Mouse (Mus musculus) limb, embryonic 10.5 days (tissue): ENCODE data around the gene Gm49373. TPM values are rescaled to one million over a fixed set of nuclear protein-coding genes. Genes with fewer than 3 reads are reported as not detected.

Experiments
- DNase-seq: peaks from one replicate; pipeline ENCODE4 v3.0.0-alpha.2; 2017; ENCODE audit warnings: low spot score
- H3K27ac ChIP-seq: fragments of 300-500 bp; sonication (generic); 2 replicates; pipeline ENCODE4 v1.5.1; 2016; ENCODE audit warnings: mild to moderate bottlenecking
- H3K27me3 ChIP-seq: fragments of 300-500 bp; sonication (generic); 2 replicates; pipeline ENCODE4 v1.6.1; 2016; ENCODE audit warnings: low read depth, mild to moderate bottlenecking; ENCODE audit not compliant: poor library complexity, severe bottlenecking
- H3K36me3 ChIP-seq: fragments of 300-500 bp; sonication (generic); 2 replicates; pipeline ENCODE4 v1.6.1; 2016; ENCODE audit warnings: mild to moderate bottlenecking, moderate library complexity
- H3K4me1 ChIP-seq: fragments of 300-500 bp; sonication (generic); 2 replicates; pipeline ENCODE4 v1.6.1; 2016
- H3K4me3 ChIP-seq: fragments of 300-500 bp; sonication (generic); 2 replicates; pipeline ENCODE4 v1.5.1; 2016; ENCODE audit warnings: mild to moderate bottlenecking, moderate library complexity
- H3K9me3 ChIP-seq: fragments of 300-500 bp; sonication (generic); replicated peaks from 2 replicates; pipeline ENCODE4 v1.6.1; 2016; ENCODE audit warnings: mild to moderate bottlenecking
- WGBS: fragments of 180-500 bp; shearing (Covaris S2); methylation state at CpG from one replicate; pipeline ENCODE4 v1.1.7; 2016; 5-methylcytosine and 5-hydroxymethylcytosine counted together
- polyA plus RNA-seq: library from polyadenylated mRNA; unstranded; fragments of >200 nt; fragmentation: Nextera tagmentation; extraction: Ambion mirVana; gene quantifications from 2 replicates; pipeline ENCODE4 v1.2.1, GENCODE M21; 2016

The Gm49373 gene
- 0.68 and 0.81 TPM in 2 replicates for polyA plus RNA-seq

DNA sequence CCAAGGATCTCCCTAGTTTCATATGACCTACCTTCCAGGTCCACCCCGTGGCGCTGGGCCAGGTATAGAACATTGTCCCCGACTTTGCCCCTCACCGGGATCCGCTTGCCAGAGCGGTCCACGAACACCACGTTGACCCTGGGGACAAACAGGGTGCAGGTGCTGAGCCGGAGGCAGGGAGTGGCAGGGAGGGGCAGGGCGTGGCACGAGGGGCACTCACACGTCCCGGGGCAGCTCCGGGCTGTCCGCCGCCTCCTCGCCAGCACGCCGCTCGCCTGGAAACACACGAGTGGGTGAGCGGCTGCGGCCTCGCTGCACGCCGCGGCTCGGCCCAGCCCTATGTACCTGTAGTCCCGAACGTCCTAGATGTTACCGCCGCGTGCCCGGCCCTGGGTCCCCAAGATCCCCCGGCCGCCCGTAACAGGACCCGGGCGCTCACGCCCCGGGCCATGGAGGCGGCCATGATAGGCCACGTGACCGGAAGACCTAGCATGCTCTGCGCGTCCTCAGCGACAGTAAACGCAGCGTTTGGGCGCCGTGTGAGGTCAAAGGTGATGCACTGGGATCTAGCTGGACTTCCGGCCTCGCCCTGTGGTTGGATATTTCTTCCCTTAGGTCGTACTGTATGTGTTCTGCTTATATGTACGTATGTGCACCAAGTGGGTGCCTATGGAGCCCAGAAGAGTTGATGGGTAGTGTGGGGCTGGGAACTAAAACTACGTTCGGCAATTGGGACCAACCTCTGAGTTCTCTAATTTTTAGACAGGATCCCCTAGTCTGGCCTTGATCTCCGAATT, at the start of gene Gm49373, which contains the start of gene Fdx1l:
TSS of gene Gm49373 (minus strand) at position 53 of the 797 bp plus-strand sequence.
TSS of gene Fdx1l (minus strand) at position 571 of the 797 bp plus-strand sequence.
- Histone ChIP-seq H3K27ac (peak within 1 kb of the TSS; percentile 92), H3K9me3 (no peaks in the 10 kb centered on the region), H3K4me1 (peaks cover 19% of the 10 kb centered on the region), H3K27me3 (no peaks in the 10 kb centered on the region), H3K36me3 (peaks cover 69% of the 10 kb centered on the region), H3K4me3 (peak within 1 kb of the TSS; percentile 71)
- DNase-seq, result peak; percentile 93
- 3% methylated on average over 58 of the region's 58 CpGs for WGBS

DNA sequence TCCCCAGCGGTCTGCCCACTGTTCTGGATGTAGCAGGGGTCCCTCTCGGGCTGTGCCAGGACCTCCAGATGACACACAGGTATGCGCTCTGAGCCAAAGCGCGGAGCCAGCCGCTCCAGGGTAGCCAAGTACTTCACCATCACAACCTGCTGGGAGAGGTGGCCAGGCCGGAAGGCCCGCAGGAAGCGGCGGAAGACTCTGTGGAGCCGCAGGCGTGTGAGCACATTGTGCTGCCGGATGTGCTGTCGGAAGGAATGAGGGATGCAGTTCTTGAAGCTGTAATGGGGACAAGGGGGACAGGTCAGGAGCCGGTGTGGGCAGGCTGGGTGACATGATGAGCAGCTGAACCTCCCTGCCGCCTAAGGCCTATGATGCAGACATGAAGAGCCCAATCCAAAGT, 48.6 kb upstream of the Gm49373 start:
- Histone ChIP-seq H3K27ac (no peak overlapping the region), H3K4me3 (no peak overlapping the region), H3K9me3 (no peaks in the 10 kb centered on the region), H3K27me3 (no peaks in the 10 kb centered on the region), H3K36me3 (peaks cover 12% of the 10 kb centered on the region), H3K4me1 (no peaks in the 10 kb centered on the region)
- WGBS, result 89% methylated on average over 16 of the region's 16 CpGs
- DNase-seq, result no peak

DNA sequence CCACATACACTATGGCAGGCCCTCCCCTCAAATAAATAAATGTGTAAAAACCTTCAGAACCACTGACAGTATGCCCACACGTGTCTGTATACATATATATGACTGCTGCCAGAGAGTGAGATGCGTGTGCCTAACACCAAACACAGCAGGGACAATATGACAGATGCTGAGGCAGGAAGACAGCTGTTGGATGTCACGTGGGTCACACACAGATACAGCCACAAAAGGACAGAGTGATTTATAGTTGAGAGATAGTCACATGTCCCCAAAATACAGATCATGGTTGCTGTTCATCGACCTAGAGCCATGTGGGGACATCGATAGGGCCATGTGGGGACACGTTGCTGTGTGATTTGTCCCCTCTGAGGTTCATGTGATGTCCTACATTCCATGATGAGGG, 44.2 kb upstream of the Gm49373 start:
- Histone ChIP-seq H3K4me1 (no peaks in the 10 kb centered on the region), H3K9me3 (no peaks in the 10 kb centered on the region), H3K4me3 (no peak overlapping the region), H3K27ac (no peak overlapping the region), H3K36me3 (peaks cover 8% of the 10 kb centered on the region; the same call in 1 of the 2 replicates), H3K27me3 (no peaks in the 10 kb centered on the region)
- 80% methylated on average over 6 of the region's 6 CpGs for WGBS
- DNase-seq, result no peak

DNA sequence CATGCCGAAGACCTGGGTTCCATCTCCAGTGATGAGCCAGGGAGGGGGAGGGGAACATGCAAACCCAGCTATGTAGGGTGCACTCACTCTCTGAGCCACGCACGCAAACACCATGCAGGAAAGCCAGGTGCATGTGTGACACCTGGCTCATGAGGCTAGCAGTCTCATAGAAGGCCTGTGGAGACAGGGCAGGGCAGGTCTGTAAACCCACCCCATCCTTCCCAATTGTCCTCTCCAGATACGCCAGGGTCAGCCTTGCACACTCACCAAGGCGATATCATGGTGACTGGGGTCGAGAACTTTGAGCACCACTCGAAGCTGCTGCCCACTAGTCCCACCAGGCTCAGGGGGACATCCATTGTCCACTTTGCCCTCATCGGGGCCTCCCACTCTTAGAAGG, 42.2 kb upstream of the Gm49373 start:
- no peak overlapping the region for H3K27ac ChIP-seq
- H3K4me1 ChIP-seq, result no peaks in the 10 kb centered on the region
- no peak overlapping the region for H3K4me3 ChIP-seq
- no peaks in the 10 kb centered on the region for H3K9me3 ChIP-seq
- WGBS, result 92% methylated on average over 8 of the region's 8 CpGs
- no peak for DNase-seq
- H3K36me3 ChIP-seq, result 0 out of 2 replicates have a peak, but pooled peaks cover 2% of the 10 kb centered on the region
- H3K27me3 ChIP-seq, result no peaks in the 10 kb centered on the region

DNA sequence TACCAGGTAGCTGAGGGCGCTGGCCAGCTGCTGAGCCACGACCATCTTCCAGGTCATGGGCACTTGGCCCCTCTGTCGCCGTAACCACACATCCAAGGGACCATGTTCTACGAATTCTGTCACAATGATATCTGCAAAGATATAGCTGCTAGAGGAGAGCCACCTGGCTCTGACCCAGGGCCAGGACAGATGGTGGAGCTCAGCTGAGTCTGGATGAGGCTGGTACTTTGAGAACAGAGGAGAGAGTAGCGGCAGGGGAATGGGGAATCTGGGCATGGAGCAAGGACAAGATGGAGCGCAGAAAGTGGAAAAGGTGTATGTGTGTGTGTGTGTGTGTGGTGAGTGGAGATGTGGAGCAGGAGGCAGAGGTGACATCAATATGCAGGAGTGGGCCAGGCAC, 41.3 kb upstream of the Gm49373 start:
- H3K4me3 ChIP-seq, result no peak overlapping the region
- 87% methylated on average over 7 of the region's 7 CpGs for WGBS
- no peak for DNase-seq
- no peak overlapping the region for H3K27ac ChIP-seq
- H3K9me3 ChIP-seq, result no peaks in the 10 kb centered on the region
- H3K27me3 ChIP-seq, result no peaks in the 10 kb centered on the region
- no peaks in the 10 kb centered on the region for H3K4me1 ChIP-seq
- 0 out of 2 replicates have a peak, but pooled peaks cover 2% of the 10 kb centered on the region for H3K36me3 ChIP-seq

DNA sequence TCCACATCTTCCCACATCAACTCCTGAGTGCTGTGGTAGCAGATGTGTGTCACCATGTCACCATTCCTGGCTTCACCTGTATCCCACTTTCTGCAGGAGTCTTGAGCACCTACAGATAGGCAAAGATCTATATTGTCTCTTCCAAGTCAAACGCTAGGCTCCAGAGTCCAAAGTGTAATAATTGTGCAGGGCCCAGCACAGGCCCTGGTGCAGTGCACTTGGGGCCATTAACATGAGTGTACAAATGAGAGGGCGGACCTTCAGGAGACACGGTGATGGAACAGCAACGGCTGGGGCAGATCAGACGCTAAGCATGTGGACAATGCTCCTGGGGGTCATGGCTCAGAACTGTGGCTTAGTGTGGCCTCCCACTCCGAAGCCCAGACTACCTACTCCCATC, 40.9 kb upstream of the Gm49373 start:
- 0 out of 2 replicates have a peak, but pooled peaks cover 2% of the 10 kb centered on the region for H3K36me3 ChIP-seq
- H3K27ac ChIP-seq, result no peak overlapping the region
- H3K4me1 ChIP-seq, result no peaks in the 10 kb centered on the region
- H3K9me3 ChIP-seq, result no peaks in the 10 kb centered on the region
- WGBS, result 92% methylated on average over 6 of the region's 6 CpGs
- no peak overlapping the region for H3K4me3 ChIP-seq
- DNase-seq, result no peak
- H3K27me3 ChIP-seq, result no peaks in the 10 kb centered on the region

DNA sequence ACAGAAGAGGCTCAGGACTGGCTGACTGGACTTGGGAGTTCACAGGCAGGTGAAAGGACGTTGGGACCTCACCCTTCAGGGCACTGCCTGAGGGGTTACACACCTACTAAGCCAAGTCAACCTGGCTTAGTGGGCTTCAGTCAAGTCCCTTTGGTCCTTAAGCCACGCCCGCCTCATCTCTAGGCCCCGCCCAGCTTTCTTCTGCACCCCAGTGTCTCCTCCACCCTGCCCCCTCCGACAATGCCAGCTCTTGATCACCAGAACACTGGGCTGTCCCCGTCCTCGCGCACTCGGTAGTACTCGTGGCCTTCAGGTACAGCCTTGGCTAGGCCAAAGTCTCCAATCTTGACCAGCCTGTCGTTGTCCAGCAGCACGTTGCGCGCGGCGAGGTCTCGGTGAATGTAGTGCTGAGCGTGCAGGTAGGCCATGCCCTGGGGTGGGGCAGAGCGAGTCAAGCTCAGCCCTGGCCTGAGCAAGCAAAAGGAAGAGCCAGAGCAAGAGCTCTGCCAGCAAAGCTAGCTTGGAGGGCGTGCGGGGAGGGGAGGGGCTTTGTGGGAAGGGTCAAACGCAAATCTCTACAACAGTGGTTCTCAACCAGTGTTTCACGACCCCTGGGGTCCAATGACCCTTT, 34.8 kb upstream of the Gm49373 start:
- Histone ChIP-seq H3K27me3 (no peaks in the 10 kb centered on the region), H3K4me3 (no peak overlapping the region), H3K27ac (no peak overlapping the region), H3K4me1 (peaks cover 8% of the 10 kb centered on the region; the same call in 1 of the 2 replicates), H3K36me3 (no peaks in the 10 kb centered on the region), H3K9me3 (no peaks in the 10 kb centered on the region)
- DNase-seq, result no peak
- WGBS, result 44% methylated on average over 23 of the region's 23 CpGs

DNA sequence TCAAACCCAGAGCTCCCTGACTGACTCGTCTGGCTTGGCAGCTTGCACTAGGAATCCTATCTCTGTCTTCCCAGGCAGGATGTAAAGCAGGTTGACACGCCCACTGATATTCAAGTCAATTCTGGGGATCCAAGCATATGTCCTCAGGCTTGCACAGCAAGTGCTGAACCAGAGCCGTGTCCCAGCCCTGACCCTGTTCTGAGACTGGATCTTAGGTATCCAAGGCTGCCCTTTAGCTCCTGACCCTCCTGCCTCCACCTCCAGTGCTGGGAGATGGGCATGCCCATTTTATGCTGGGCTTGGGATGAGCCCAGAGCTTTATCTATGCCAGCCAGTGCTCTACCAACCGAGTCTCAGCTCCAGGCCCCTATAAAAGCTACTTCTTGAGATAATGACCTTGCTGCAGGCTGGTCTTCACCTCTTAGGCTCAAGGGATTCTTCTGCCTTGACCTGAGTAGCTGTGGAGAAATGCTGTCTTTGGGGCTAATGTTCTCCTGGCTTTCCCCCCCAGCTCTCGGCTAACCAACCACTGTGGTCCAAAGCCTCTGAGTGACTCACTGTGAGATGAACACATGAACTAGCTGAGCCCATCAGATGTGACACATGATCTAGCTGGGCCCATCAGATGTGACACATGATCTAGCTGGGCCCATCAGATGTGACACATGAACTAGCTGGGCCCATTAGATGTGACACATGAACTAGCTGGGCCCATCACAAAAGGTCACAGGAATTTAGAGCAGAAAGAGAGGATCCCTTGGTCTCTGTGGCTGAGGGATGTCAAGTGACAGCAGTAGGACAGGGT, 33.1 kb upstream of the Gm49373 start:
- Histone ChIP-seq H3K9me3 (no peaks in the 10 kb centered on the region), H3K4me3 (no peak overlapping the region), H3K27ac (no peak overlapping the region), H3K27me3 (no peaks in the 10 kb centered on the region), H3K4me1 (peaks cover 8% of the 10 kb centered on the region; the same call in 1 of the 2 replicates), H3K36me3 (peaks cover 9% of the 10 kb centered on the region)
- WGBS, result 81% methylated on average over 5 of the region's 5 CpGs
- DNase-seq, result no peak

DNA sequence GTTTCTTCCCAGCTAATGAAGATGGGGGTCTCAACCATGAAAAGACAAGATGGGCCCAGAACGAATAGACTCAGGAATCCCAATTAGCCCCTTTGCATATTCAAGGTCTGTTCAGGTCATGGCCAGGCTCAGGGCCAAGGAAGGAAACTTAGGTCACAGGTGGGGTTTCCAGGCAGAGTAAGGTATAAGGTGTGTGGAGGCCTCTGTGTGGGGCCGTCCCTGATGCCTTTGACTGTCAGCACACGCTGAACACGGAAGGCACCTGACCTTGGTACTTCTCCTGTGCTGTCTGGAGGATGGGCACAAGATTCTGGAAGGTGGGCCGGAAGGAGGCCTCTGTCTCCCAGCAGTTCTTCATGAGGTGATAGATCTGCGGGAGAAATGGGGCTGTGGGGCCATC, 31.9 kb upstream of the Gm49373 start:
- H3K27ac ChIP-seq, result no peak overlapping the region
- H3K27me3 ChIP-seq, result no peaks in the 10 kb centered on the region
- H3K36me3 ChIP-seq, result peaks cover 9% of the 10 kb centered on the region
- H3K4me1 ChIP-seq, result peaks cover 16% of the 10 kb centered on the region
- no peak overlapping the region for H3K4me3 ChIP-seq
- H3K9me3 ChIP-seq, result no peaks in the 10 kb centered on the region
- 82% methylated on average over 6 of the region's 6 CpGs for WGBS
- no peak for DNase-seq

DNA sequence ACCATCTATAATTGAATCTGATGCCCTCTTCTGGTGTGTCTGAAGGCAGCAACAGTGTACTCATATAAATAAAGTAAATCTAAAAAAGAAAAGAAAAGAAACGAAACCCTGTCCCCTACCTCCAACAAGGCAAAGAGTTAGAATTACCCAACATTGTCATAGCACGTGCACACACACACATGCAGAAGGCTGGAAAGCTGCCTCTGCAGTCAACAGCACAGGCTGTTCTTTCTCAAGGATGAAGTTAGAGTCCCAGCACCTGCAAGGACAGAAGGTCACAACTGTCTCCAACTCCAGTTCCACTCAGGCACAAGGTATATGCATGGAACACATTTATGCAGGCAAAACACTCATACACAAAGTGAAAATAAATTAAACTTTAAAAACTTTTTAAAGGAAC, 29.2 kb upstream of the Gm49373 start:
- no peak overlapping the region for H3K27ac ChIP-seq
- H3K4me1 ChIP-seq, result peaks cover 12% of the 10 kb centered on the region
- no peaks in the 10 kb centered on the region for H3K27me3 ChIP-seq
- WGBS, result 94% methylated on average over 2 of the region's 2 CpGs
- peaks cover 9% of the 10 kb centered on the region for H3K36me3 ChIP-seq
- DNase-seq, result no peak
- no peaks in the 10 kb centered on the region for H3K9me3 ChIP-seq
- H3K4me3 ChIP-seq, result no peak overlapping the region

DNA sequence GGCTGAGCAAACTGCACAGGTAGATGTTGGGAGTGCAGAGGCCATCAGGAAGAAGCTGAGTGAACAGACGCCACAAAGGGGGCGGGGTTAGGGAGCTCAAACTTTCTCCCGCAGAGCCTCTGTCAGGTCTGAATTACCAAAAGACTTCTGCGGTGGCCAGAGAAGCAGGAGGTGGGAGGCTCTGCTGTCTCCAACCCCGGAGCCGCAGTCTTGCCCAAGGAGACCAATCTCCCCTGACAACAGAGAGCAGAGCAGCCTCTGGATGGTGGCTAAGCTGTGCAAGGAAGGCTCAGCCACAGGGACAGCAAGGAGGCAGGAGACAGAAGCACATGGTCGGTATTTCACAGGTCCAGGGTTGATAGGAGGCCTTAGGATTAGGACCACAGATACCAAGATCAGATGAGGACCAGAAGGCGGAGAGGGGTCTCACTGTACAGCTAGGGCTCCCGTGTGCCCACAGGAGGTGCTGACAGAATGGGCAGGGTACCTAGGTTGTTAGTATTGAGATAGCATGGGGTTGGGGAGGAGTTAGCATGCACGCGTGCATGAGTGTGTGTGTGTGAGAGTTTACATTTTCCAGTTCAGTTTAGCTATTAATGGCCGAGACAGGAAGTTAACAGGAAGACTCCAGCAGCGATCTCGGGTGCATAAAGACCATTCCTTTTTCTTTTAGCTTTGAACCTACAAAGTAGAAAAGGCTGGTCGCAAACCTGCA, 27.7 kb upstream of the Gm49373 start:
- H3K4me3 ChIP-seq, result no peak overlapping the region
- no peaks in the 10 kb centered on the region for H3K9me3 ChIP-seq
- no peak for DNase-seq
- H3K4me1 ChIP-seq, result peaks cover 12% of the 10 kb centered on the region
- H3K36me3 ChIP-seq, result peaks cover 9% of the 10 kb centered on the region
- WGBS, result 56% methylated on average over 15 of the region's 15 CpGs
- H3K27me3 ChIP-seq, result no peaks in the 10 kb centered on the region
- 0 out of 2 replicates have a peak overlapping the region, but pooled peaks have one; percentile 38 for H3K27ac ChIP-seq

DNA sequence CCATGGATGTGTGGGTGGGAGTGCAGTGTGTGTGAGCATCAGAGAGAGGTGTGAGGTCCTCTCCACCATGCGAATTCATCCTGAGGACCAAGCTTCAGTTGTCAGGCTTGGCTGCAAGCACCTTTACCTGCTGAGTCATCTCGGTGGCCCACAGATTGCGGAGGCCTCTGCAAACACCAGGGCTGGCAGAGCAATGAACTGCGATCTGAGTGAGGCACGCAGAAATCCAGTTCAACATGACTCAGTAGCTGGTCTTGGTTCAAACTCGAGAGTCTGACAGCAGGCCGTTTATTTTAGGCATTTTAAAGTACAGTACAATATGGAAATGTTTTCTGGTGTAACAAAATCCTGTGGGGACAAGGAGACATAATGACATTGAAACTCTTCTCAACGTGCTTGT, 24.9 kb upstream of the Gm49373 start:
- WGBS, result 87% methylated on average over 8 of the region's 8 CpGs
- Histone ChIP-seq H3K4me3 (no peak overlapping the region), H3K27me3 (no peaks in the 10 kb centered on the region), H3K9me3 (no peaks in the 10 kb centered on the region), H3K36me3 (peaks cover 17% of the 10 kb centered on the region), H3K4me1 (peaks cover 7% of the 10 kb centered on the region; the same call in 1 of the 2 replicates), H3K27ac (no peak overlapping the region)
- DNase-seq, result no peak
